28 mouse cellular contexts compared by ENCODE assay signal in genomic region chr8:45452115-45452514, GRCm38 (mm10). TPM values are rescaled to one million over a fixed set of nuclear protein-coding genes. Genes with fewer than 3 reads are reported as not detected.
DNase-seq lines count a peak whose midpoint lies in the region; ATAC-seq lines count a peak whose summit lies in the region.
"Had no signal": no experiment of that assay in that cellular context is flagged by ENCODE, and none has a peak within 500 bp of the region (broad histone marks: within the 10 kb centered on the region; RNA-seq: fewer than 3 reads in every experiment).

No protein-coding gene starts in this region.

- H3K27ac ChIP-seq in heart, embryonic 16.5 days (ENCODE audit: low read length): no peak overlapping the region
- H3K27ac ChIP-seq: embryonic facial prominence, embryonic 15.5 days; hindbrain, embryonic 14.5 days; layer of hippocampus, adult 2 months; limb, embryonic 10.5 days had no signal

- WGBS in heart, embryonic 16.5 days: 43% methylated on average over 3 of the region's 3 CpGs

- peaks cover 8% of the 10 kb centered on the region for H3K4me1 ChIP-seq in heart, embryonic 16.5 days (ENCODE audit: control insufficient read depth, insufficient read depth, low read length)
- H3K4me1 ChIP-seq: embryonic facial prominence, embryonic 15.5 days; limb, embryonic 10.5 days; megakaryocyte, embryonic 14.5 days had no signal

- peak; percentile 21 to 23 for DNase-seq in frontal cortex, postnatal 36 days (ENCODE audit: low spot score in 2 of 2)
- no peak for DNase-seq in frontal cortex, postnatal 14 days (ENCODE audit: low spot score in 2 of 2)
- peak; percentile 15 to 28 for DNase-seq in left cerebral cortex, postnatal 14 days (ENCODE audit: low spot score in 2 of 2)
- no peak for DNase-seq in left cerebral cortex, postnatal 4 days
- peak; percentile 15 for DNase-seq in telencephalon, adult 2 months (ENCODE audit: low read depth, low spot score)
- no peak for DNase-seq in adrenal gland, postnatal 14 days
- no peak for DNase-seq in thymus, adult 18-20 months
- DNase-seq: adrenal gland, postnatal 10 days; cerebellum, adult 11 months; cerebellum, postnatal 25 days; forebrain, postnatal 0 days; kidney, adult 8-10 months; kidney, postnatal 14 days; liver, postnatal 0 days; lung, postnatal 14 days; midbrain, embryonic 14.5 days; right cerebral cortex, postnatal 4 days; thymus, postnatal 4 days had no signal

- H3K9ac ChIP-seq in heart, embryonic 16.5 days (ENCODE audit: low read length): no peak overlapping the region; the same call in 1 of the 2 replicates
- H3K9ac ChIP-seq: embryonic facial prominence, embryonic 15.5 days; forebrain, postnatal 0 days; hindbrain, embryonic 14.5 days; liver, postnatal 0 days had no signal

- no peak overlapping the region for H3K4me3 ChIP-seq in heart, embryonic 16.5 days (ENCODE audit: low read length)
- H3K4me3 ChIP-seq: embryonic facial prominence, embryonic 15.5 days; layer of hippocampus, adult 2 months; limb, embryonic 10.5 days; megakaryocyte, embryonic 14.5 days; myocyte had no signal

- H3K9me3 ChIP-seq in heart, embryonic 16.5 days (replicated peaks; ENCODE audit: control insufficient read depth, low read length): 0 out of 2 replicates have a peak, but pooled peaks cover 3% of the 10 kb centered on the region
- H3K9me3 ChIP-seq: embryonic facial prominence, embryonic 15.5 days; limb, embryonic 10.5 days had no signal

- ATAC-seq in heart, embryonic 16.5 days (replicated peaks; ENCODE audit: extremely low read depth, insufficient read depth, low FRiP score): 0 out of 2 replicates have a peak, but pooled peaks have one; percentile 28
- ATAC-seq: activated CD4-positive, CD25-positive, alpha-beta regulatory T cell, adult 4 months; CD4-positive, CD25-positive, alpha-beta regulatory T cell, adult 4 months; forebrain, postnatal 0 days; liver, postnatal 0 days; Patski had no signal

- H3K27me3 ChIP-seq in heart, embryonic 16.5 days (ENCODE audit: control insufficient read depth, insufficient read depth, low read length): no peaks in the 10 kb centered on the region
- H3K27me3 ChIP-seq: embryonic facial prominence, embryonic 15.5 days; megakaryocyte, embryonic 14.5 days; Patski had no signal

- intact Hi-C loops in left cerebral cortex, postnatal 14 days (cut with DNase I): loop anchor here (5.0 to 10.0 kb wide), 2 partner anchors 173 to 480 kb away; partner anchors contain the start of gene Ccdc110
- intact Hi-C loops in left cerebral cortex, postnatal 4 days (cut with DNase I): loop anchor here (5.0 kb wide), 2 partner anchors 330 to 480 kb away; partner anchors contain the start of gene Ccdc110

- no peak overlapping the region for H3K4me2 ChIP-seq in heart, embryonic 16.5 days (ENCODE audit: low read depth, low read length)
- H3K4me2 ChIP-seq: embryonic facial prominence, embryonic 15.5 days; hindbrain, embryonic 14.5 days had no signal

- H3K36me3 ChIP-seq in heart, embryonic 16.5 days (ENCODE audit: control insufficient read depth, insufficient read depth): no peaks in the 10 kb centered on the region
- H3K36me3 ChIP-seq: embryonic facial prominence, embryonic 15.5 days; limb, embryonic 10.5 days had no signal

RNA-seq across cellular contexts. Expression of gene Tlr3, which starts 41.2 kb away (rescaled TPM):
- total RNA-seq in left cerebral cortex, postnatal 14 days (2021): 1 to 10 TPM; 6.6 to 6.9 TPM
- 1 to 10 TPM; 2.0 to 3.1 TPM for total RNA-seq in left cerebral cortex, postnatal 4 days (2021)
- 2.0 and 3.2 TPM in 2 replicates for polyA plus RNA-seq in heart, embryonic 16.5 days (2015; fragmentation: Nextera tagmentation; extraction: Ambion mirVana)
- 7.1 and 7.3 TPM in 2 replicates for total RNA-seq in adrenal gland, postnatal 14 days (2021)

RNA-seq across cellular contexts. Expression of gene Sorbs2, which starts 55.5 kb away (rescaled TPM):
- 100 to 1,000 TPM; 258 to 338 TPM for total RNA-seq in left cerebral cortex, postnatal 14 days (2021)
- 100 to 1,000 TPM; 125 to 130 TPM for total RNA-seq in left cerebral cortex, postnatal 4 days (2021)
- polyA plus RNA-seq in heart, embryonic 16.5 days (2015; fragmentation: Nextera tagmentation; extraction: Ambion mirVana): 316 and 349 TPM in 2 replicates
- total RNA-seq in adrenal gland, postnatal 14 days (2021): 89.2 and 106 TPM in 2 replicates

Comparison
In these comparisons a context has a peak if more than half of its experiments do, and no peak if none do; other contexts are left out.
1. DNase-seq: peak in frontal cortex, postnatal 36 days (2 of 2), left cerebral cortex, postnatal 14 days (2 of 2) and telencephalon, adult 2 months (single experiment); none in frontal cortex, postnatal 14 days (0 of 2), left cerebral cortex, postnatal 4 days (single experiment), adrenal gland, postnatal 14 days (single experiment) and thymus, adult 18-20 months (0 of 2).